Mouse (Mus musculus) lung, postnatal 0 days (tissue): ENCODE measurements around the gene Sorbs1.
"Not testable (repeated sequence)": the region's sequence is repeated elsewhere in the genome, so short reads cannot be mapped to it uniquely, and the experiment has no call there.

Experiments
- CTCF ChIP-seq: IDR thresholded peaks from 2 replicates; pipeline ENCODE4 v1.5.1; 2016; ENCODE audit warnings: antibody characterized with exemption, mild to moderate bottlenecking
- EP300 ChIP-seq: IDR thresholded peaks from 2 replicates; pipeline ENCODE4 v1.6.1; 2016; ENCODE audit warnings: antibody characterized with exemption, mild to moderate bottlenecking, control low read depth

DNA sequence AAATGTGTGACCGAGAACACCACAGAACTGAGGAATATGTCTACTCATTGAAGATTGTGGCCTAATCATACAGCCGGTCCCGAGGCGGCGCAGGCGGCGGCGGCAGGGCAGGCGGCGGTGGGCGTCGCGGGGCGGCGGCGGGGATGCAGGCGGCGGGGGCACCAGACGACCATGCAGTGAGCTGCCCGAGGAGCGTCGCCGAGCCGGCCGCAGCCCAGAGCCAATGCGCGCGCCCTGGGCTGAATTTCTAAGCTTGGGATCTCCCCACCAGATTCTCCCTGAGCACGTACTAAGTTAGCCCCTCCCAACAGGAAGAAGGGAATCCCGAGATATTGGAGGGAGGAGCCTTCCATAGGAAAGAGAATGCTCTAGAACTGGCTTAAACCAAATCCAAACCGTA lies 47.9 kb upstream of the Sorbs1 start:
- not testable (repeated sequence) for TF ChIP-seq EP300, CTCF
